Mouse (Mus musculus): ENCODE data around the gene Cct5.
A peak's percentile ranks its signal among the peaks of the same experiment; 100 is the strongest.
"Not testable (repeated sequence)": the region's sequence is repeated elsewhere in the genome, so short reads cannot be mapped to it uniquely, and the experiment has no call there.

Cct5 gene

GRCm38 (mm10) chr15:31595651-31596050, 6.0 kb downstream of the Cct5 start:
- no peak for DNase-seq

GRCm38 (mm10) chr15:31594260-31594659, 7.3 kb downstream of the Cct5 start:
- no peak for DNase-seq

GRCm38 (mm10) chr15:31592531-31592930, 9.1 kb downstream of the Cct5 start:
- DNase-seq = no peak

- DNase-seq = no peak
Measured at GRCm38 (mm10) chr15:31590176-31590575, 11.4 kb downstream of the Cct5 start.

GRCm38 (mm10) chr15:31588989-31589640, 12.5 kb downstream of the Cct5 start:
- no peak for DNase-seq

- DNase-seq = no peak
Measured at GRCm38 (mm10) chr15:31587789-31588188, 13.8 kb downstream of the Cct5 start.

GRCm38 (mm10) chr15:31586519-31586918, 15.1 kb downstream of the Cct5 start:
- peak; percentile 87 for DNase-seq

- no peak for DNase-seq
Measured at GRCm38 (mm10) chr15:31586088-31586487, 15.5 kb downstream of the Cct5 start.

GRCm38 (mm10) chr15:31585238-31585637, 16.4 kb downstream of the Cct5 start:
- DNase-seq = peak; percentile 82

- DNase-seq = no peak
Measured at GRCm38 (mm10) chr15:31583304-31584085, 18.1 kb downstream of the Cct5 start.

GRCm38 (mm10) chr15:31581086-31581485, 20.5 kb downstream of the Cct5 start:
- DNase-seq = not testable (repeated sequence)

GRCm38 (mm10) chr15:31576076-31576475, 25.5 kb downstream of the Cct5 start:
- DNase-seq = no peak

- DNase-seq = no peak
Measured at GRCm38 (mm10) chr15:31573692-31574091, 27.9 kb downstream of the Cct5 start.

GRCm38 (mm10) chr15:31573287-31573686, 28.3 kb downstream of the Cct5 start:
- DNase-seq = no peak

- peak; percentile 56 for DNase-seq
Measured at GRCm38 (mm10) chr15:31571906-31572722, 29.5 kb downstream of the Cct5 start.

GRCm38 (mm10) chr15:31570959-31571358, 30.6 kb downstream of the Cct5 start:
- DNase-seq = no peak

- no peak for DNase-seq
Measured at GRCm38 (mm10) chr15:31569325-31570022, 32.1 kb downstream of the Cct5 start.

GRCm38 (mm10) chr15:31568581-31568996, 33.0 kb downstream of the Cct5 start:
- DNase-seq = no peak

- DNase-seq = no peak
Measured at GRCm38 (mm10) chr15:31567431-31567830, 34.2 kb downstream of the Cct5 start.

GRCm38 (mm10) chr15:31565786-31566185, 35.8 kb downstream of the Cct5 start:
- DNase-seq = no peak

GRCm38 (mm10) chr15:31565184-31565583, 36.4 kb downstream of the Cct5 start, which contains the start of gene Cmbl:
Gene Cmbl, plus strand, starts transcription at chr15:31565389.
- no peak for DNase-seq

Data from layer of hippocampus, adult 9-11 months (tissue).